Mouse (Mus musculus): Measurements from ENCODE around the gene Sh3bp5.
"Not testable (repeated sequence)": the region's sequence is repeated elsewhere in the genome, so short reads cannot be mapped to it uniquely, and the experiment has no call there.

Sh3bp5 gene

GRCm38 (mm10) chr14:31435930-31436693 lies at the start of gene Sh3bp5:
Gene Sh3bp5 (minus strand): TSS chr14:31436078.
- DNase-seq (ENCODE audit: inconsistent ontology term), result peak; percentile 91

DNA sequence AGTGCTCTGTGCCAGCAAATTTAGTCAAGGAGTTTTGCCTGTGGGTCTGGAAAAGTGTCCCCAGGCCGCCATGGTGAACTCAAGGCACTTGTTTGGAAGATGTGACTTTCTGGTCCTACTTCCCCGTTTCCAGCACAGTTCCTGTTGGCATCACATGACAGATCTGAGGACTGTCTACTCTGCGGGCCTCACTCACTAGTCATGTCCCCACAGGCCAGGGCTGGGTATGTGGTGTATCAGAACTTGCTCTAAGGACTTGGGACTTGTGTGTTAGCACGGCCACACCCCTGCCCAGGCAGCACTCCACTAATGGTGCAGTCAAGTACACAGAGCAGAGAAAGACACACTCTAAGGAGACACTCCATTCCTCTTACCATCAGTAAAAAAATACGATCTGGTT lies 46.5 kb upstream of the Sh3bp5 start:
- DNase-seq (ENCODE audit: inconsistent ontology term), result no peak

DNA sequence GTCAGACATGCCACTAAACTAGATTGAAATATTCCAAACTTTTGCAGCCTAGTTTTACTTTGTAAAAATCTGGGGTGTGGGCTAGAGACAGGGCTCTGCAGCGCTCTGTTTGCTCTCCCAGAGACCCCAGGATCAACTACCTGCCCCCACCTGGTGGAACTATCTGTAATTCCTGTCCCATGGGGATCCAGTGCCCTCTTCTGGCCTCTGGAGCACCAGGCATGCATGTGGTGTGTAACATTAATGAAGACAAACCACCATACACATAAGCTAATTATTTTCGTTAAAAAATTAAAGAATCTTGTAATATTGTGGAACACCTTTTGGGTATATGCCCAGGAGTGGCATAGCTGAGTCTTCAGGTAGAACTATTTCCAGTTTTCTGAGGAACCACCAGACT lies 37.4 kb upstream of the Sh3bp5 start:
- DNase-seq (ENCODE audit: inconsistent ontology term), result no peak

- peak; percentile 17 for DNase-seq (ENCODE audit: inconsistent ontology term)
Observed at GRCm38 (mm10) chr14:31472451-31473061, 36.7 kb upstream of the Sh3bp5 start.

DNA sequence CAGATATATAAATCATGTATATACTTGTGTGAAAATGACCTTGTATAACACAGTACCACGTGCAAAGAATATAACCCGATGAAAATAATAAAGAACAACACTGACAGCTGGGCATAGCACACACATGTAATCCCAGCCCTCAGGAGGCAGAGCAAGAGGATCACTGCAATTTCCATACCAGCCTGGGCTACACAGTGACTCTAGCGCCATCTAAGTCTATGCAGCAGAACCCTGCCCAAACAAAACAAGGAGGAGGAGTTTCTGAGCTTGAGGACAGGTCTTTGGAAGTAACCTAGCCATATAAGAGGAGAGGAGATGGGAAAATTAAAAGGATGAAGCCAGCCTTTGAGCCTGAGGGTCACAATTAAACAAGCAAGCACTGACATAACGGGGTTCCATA lies 33.8 kb upstream of the Sh3bp5 start:
- no peak for DNase-seq (ENCODE audit: inconsistent ontology term)

DNA sequence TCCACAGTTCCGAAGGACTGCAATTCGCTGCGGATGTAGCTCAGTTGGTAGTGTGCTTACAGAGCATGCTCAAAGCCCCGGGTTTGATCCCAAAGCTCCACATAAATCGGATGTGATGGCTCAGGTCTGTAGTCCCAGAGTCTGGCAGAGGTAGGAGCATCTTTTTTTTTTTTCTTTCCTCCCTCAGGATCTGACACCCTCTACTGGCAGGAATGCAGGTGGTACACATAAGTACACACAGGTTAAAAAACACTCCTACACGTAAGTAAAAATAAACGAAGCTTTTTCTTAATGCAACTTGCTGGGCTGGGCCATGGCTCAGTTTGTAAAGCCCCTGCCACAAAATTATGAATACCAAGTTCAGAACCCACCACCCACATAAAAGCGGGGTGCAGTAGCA lies 28.3 kb upstream of the Sh3bp5 start:
- no peak for DNase-seq (ENCODE audit: inconsistent ontology term)

- DNase-seq (ENCODE audit: inconsistent ontology term), result peak; percentile 34
Observed at GRCm38 (mm10) chr14:31462886-31463285, 27.0 kb upstream of the Sh3bp5 start.

GRCm38 (mm10) chr14:31462226-31462625 lies 26.3 kb upstream of the Sh3bp5 start:
- not testable (repeated sequence) for DNase-seq (ENCODE audit: inconsistent ontology term)

DNA sequence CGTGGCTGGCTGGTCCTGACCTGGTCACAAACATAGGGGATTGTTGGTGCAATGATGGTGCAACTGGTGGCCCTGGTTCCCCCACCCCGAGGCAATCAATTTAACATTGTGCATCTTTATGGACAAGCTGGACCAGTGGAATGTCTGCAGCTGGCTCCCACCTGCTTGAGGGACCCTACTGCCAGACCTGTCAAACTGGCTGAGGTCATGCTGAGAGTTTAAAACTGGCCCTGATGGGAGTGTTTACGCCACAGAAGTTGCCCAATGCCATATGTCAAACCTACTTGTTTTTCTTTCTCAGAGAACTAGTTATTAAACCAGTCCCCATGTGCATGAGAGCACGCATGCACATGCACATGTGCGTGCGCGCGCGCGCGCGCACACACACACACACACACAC lies 22.1 kb upstream of the Sh3bp5 start:
- DNase-seq (ENCODE audit: inconsistent ontology term), result no peak

- DNase-seq (ENCODE audit: inconsistent ontology term), result no peak
Observed at GRCm38 (mm10) chr14:31456064-31456721, 20.3 kb upstream of the Sh3bp5 start.

DNA sequence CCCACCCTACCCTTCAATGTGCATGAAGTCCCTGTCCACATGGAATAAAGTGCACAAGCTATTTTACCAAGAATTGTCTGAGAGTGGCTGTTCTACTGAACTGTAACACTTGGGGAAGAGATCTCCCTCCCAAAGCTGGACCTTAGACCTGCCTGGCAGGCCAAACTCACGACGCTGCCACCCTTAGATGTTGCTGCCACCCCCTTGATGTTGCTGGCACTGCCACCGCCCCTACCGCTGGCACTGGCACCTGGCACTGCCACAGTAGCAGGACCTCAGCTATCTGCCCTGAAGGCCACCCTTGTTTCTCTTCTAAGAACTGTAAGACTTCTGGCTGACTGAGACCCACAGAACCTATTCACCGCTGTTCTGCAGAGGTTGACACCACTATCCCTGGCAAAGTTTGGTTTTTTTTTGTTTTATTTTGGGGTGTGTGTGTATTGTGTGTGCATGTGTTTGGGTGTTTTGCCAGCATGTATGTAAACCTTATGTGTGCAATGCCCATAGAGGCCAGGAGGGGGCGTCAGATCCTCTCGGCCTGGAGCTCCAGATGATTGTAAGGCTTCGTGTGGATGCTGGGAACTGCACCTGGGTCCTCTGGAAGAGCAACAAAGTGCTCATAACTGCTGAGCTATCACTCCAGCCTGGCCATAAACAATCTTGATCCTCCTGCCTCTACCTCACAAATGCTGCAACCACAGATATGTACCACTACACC lies 19.1 kb upstream of the Sh3bp5 start:
- no peak for DNase-seq (ENCODE audit: inconsistent ontology term)

DNA sequence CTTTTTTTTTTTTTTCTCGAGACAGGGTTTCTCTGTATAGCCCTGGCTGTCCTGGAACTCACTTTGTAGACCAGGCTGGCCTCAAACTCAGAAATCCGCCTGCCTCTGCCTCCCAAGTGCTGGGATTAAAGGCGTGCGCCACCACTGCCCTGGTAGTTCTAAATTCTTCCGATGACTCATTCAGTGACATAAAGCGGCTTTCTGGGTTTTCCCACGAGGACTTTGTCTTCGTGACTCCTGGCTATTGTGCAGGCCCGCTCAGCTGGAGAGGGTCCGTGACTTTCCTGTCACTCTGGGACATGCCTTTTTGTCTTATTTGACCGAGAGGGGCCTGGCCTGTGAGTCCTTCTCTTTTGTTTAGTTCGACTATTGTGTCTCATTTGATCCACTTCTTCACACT lies 18.1 kb upstream of the Sh3bp5 start:
- not testable (repeated sequence) for DNase-seq (ENCODE audit: inconsistent ontology term)

DNA sequence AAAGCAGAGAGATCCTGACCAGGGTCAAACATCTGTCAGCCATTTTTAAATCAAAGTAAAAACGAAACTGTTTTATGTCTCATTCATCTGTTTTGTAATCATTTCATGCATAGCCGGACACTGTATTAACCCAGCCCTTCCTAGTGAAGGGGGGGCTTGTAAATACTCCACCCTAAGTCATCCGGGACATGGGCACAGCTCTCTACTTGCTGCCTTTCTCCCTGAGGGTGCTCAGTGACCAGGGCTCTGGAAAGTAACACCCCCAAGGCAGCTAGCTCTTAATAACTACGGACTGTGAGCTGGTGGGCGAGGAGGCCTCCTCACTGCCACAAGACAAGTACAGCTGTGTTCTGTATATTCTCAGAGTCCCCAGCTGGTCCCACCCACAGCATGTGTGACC lies 13.1 kb upstream of the Sh3bp5 start:
- DNase-seq (ENCODE audit: inconsistent ontology term), result no peak

DNA sequence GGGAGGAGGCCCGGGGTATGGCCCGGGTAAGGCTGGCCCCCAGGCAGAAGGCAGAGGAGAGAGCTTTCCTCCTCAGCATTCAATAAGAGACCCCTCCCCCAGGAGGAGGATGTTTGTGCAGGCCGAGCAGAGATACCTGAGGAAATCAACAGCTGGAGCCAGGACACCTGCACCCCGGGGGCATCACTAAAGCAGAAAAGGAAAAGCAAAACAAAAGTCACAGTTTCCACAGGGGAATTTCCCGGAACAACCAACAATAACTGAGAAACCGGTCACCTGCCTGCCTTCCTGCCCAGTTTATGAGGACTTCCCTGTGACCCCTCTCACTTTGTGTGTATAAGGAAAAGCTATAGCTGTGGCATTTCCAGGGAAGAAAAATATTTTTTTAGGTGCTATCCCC lies 7.7 kb upstream of the Sh3bp5 start:
- no peak for DNase-seq (ENCODE audit: inconsistent ontology term)

DNA sequence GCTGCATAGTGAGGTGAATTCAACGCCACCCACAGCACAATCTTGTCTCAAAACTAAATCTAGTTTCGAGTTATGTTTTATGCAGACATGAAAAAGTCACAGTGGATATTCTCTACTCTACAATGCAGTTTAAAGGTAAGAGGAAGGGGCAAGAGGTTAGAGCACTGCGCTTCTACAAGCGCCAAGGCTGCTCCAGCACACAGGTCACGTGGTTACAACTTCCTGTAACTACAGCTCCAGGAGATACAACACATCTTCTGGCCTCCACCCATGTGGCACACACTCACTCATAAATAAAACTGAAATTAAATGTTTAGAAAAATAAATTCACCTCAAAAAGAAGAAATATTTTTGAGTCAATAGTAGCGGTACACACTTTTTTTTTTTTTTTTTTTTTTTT lies 4.8 kb upstream of the Sh3bp5 start:
- no peak for DNase-seq (ENCODE audit: inconsistent ontology term)

DNA sequence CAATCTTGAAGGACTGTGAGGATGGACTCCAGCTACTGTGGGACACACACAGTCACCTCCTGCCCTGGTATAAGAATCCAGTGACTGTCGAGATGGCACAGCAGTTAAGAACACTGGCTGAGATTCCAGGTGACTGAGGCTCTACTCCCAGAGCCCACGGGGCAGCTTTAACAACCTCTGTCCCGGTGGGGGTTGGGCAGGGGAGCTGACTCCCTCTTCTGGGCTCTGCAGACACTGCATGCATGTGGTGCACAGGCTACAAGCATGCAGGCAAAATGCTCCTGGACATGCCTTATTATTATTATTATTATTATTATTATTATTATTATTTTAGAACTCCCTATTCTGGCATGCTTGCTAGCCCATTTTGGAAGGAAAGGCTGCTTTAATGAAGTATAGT lies 4.4 kb upstream of the Sh3bp5 start:
- no peak for DNase-seq (ENCODE audit: inconsistent ontology term)

DNA sequence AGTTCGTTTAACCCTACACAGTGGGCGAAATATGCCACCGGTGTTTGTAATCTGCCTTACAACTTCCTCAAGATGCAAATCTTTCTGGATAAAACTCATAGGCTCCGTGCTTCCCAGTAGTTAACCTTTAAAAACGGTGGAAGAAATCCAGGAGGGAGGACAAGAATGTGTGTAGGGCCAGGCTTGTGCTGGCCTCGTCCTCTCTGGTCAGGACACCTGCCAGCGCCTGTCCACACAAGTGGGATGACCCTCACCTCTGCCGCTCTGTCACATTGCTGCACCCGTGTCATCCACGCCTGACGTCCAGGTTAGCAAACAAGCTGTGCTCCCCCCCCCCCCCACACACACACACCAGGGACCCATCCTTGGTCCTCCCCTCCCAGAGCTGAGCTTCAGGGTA lies 3.4 kb upstream of the Sh3bp5 start:
- no peak for DNase-seq (ENCODE audit: inconsistent ontology term)

GRCm38 (mm10) chr14:31437826-31438529 lies 2.1 kb upstream of the Sh3bp5 start:
- peak; percentile 50 for DNase-seq (ENCODE audit: inconsistent ontology term)

DNA sequence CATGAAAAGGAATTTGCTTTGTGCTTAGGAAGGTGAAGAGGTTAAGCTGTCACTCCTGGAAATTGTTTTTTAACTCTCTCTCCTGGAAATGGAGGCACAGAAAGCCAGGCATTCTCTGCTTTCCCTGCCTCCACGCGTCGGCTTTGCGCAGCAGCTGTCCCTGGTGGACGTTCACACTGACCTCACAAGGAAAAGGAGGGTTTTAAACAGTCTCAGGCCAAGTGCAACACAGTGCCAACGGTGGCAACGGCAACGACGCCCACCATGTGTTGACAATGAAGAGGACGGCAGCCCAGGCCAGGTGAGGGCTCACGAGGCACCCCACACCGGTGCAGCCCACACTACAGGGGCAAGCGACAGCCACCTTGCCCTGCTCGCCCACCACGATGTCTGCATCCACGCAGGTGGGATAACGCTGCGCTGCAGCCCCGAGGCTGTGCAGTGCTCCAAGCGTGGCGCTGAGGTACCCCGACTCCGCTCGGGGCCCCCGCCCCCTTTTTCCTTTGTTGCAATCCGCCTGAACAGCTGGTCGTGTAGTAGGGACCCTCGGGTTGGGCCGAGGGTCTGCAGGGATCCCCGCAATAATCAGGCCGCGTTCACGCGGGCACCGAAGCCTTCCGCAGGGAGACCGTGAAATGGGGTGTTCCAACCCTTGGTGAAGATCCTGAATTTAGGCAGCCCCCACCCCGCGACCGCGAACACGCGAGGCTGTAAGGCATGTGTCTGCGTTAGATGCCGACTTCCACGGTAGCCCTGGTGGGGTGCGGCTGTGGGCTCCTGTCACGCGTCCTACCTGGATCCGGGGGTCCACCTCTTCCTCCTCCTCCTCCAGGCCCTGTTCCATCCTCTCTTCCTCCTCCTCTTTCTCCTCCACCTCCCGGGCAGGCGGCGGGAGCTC lies 611 bp downstream of the Sh3bp5 start:
- DNase-seq (ENCODE audit: inconsistent ontology term), result no peak

GRCm38 (mm10) chr14:31434426-31434825 lies 1.5 kb downstream of the Sh3bp5 start:
- no peak for DNase-seq (ENCODE audit: inconsistent ontology term)

Measured in Muller cell, postnatal 12 days (primary cell).